Mouse (Mus musculus) cerebellum, adult (tissue): ENCODE measurements at regions not wholly inside any gene's neighbourhood (a gene's known extent, or its start where the extent isn't known, plus 50 kb on each side); places are given as distances from the start of the nearest gene placed in this dataset.

Experiments used
- ATAC-seq: cut with Nextera tagmentation; 2 replicates; pipeline ENCODE4 v1.9.2; 2017; ENCODE audit warnings: mild to moderate bottlenecking, moderate library complexity, mixed read lengths; ENCODE audit not compliant: insufficient number of reproducible peaks, low FRiP score, low TSS enrichment

DNA sequence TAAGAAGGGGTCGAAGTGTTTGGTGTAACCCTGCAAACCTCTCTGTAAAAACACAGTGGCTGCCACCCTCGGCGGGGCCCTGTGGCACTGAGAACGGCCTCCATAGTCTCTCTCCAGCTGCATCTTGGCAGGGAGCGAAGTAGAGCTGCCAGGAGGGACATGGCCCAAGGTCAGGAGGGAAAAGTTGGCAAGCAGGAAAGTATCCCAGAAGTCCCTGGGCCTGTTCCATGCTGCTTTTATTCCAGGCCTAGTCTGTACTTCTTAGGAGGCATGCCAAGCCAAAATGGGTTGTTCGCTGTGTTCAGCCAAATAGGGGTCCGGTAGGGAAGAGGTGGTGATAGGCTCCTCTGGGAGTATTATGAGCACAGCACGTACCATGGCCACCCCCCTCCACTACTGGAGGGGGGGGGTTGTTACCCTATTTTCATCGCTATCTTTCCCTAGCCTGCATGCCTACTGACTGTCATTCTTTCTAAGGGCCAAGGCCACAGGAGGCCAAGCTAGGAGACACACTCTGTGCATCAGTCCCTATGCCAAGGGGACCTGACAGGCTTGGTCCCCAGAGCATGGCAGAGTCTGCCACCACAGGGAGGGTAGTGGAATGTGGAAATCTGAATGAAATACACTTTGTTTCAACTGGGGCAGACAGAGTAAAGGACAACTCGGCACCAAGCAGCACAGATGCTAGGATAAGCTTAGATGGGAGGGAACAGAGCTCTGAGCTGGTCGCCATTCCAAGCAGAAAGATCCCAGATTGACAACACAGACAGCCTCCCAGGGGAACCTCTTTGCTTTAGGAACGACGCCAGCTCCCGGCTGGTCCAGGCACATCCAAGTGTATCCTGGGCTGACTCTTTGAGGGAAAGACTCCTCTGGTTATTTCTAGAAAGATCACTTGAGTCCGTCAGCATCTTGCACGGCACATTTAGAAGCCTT is 74.2 kb upstream of the Irf2bp2 start:
- ATAC-seq = no peak

DNA sequence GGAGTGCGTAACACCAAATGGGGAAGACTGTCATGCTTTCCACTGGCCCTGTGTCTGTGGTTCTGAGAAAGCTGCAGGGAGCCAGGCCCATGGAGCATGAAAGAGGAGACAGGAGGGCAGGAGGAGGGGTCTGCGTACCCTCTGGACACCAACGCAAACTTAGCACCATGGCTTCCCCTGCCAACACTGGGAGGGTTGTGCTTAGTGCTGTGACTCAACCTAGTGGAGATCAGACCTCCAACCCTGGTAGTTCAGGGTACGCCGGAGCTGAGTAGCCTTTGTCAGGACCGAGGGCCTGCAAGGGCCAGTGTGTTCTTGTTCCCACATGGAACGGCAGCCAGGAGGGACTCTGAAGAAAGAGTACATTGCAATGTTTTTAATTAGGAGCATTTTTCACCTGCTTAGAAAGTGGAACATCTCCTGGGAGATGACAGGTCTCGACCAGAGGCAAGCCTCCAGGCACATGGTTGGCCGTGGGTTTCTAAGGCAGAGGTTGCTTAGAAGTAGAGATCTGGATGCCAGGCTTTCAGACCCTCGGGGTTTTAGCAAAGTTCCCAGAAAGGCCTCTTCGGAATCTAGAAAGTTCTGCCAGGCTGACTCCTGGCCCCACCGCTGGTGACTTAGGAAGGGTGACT is 73.4 kb upstream of the Irf2bp2 start:
- peak; percentile 11 for ATAC-seq

GRCm38 (mm10) chr8:126666327-126667085 is 72.7 kb upstream of the Irf2bp2 start:
- peak; percentile 73 for ATAC-seq

DNA sequence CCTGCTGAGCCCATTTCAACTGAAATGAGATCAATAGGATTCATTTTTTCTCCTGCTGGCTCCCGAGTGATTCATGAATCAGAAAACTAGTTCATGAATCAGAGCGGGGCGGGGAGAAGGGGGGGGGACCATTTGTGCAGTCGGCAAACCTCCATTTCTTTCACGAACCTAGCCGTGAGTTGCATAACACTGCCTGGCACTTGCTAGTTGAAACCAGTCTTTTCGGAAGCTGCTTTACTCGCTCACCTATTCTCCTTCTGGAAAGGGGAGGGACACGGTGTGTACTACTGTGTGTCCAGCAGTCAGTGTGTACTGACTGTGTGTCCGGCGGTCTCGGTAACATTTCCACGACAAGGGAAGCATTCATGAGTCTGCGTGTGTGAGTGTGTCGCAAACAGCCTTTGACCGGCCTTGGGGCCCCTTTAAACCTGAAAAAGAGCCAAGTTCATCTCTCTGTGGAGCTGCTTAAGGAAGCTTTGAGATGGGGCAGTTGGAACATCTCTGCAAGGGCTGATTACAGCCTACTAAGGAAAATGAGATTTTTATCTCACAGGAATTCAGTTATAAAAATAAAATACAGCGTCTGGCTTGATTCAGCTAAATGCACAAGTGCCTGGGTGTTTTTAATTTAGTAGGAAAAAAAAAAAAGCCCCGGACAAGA is 71.9 kb upstream of the Irf2bp2 start:
- peak; percentile 18; the same call in 1 of the 2 replicates for ATAC-seq

- no peak for ATAC-seq
Measured at GRCm38 (mm10) chr8:126664891-126665290, 71.1 kb upstream of the Irf2bp2 start.

GRCm38 (mm10) chr8:126662797-126663784 is 69.3 kb upstream of the Irf2bp2 start:
- no peak for ATAC-seq

DNA sequence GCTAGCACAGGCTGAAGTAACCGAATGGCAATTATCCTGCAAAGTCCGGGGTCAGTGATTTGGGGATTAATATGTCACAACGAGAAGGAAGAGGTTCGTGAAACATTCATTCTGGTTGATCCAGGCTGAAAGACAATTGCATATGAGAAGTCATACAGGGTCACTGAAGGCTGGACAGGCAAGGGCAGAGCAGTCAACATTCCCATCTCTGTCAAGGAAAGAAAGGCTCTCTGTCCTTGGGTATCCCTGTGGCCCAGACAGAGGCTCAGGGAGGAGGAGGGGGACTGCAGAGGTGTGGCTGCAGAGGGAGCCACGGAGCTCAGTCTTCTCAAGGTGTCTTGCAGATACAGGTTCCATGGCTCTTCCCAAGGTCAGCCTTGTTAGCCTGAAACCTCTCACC is 68.4 kb upstream of the Irf2bp2 start:
- ATAC-seq = no peak

DNA sequence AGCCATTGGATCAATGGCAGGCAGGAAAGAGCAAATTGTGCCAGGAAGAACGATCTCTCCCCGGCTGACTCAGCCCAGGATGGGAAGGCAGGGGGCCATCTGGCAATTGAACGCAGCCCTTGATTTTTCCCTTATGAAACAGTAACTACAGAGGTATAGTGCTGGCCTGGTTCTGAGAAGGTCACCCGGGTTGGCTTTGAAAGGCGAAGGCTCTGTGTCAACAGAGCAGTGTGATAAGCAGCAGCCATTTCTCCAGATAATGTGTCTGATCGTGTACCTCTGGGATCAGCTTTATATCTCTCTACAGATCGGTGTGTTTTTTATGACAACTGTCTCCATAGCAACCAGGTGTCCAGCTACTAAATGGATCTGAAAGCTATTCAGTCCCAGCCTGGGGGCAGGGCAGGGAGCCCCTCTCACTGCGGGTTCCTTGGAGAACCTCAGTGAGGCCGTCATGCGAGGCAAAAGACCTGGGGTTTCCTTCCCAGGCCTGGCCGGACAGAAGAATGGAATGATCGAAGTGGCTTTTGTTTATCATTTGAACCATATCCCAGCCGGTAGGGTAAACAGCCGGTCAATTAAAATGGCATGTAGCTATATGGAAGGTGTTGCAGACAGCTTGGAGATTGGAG is 67.8 kb upstream of the Irf2bp2 start:
- ATAC-seq = no peak

DNA sequence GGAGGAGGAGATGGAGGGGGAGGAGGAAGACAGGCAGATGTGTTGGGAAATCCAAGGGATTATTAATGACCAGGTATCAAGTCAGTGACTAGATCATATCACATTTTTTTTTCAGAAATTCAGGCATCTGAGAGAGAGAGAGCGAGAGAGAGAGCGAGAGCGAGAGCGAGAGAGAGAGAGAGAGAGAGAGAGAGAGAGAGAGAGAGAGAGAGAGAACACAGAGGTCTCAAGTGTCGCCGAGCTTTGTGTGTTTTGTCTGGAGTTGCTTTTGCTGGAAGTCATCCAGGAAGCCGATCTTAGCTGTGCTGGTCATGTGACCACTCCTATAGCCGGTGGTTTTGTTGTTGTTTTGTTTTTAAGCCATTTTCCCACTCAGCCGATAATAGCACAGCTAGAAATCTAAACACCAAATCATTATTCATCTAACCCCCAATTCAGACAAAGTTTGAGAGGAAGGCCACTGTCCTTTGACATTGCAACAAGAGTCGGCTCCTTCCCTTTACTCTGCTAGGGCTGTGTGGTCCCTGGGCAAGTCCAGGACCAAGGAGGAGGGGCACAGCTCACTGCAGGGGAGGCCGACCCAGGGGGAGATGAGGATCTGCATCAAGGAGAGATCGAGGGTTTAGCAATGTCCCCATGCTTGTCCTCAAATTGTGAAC is 67.0 kb upstream of the Irf2bp2 start:
- no peak for ATAC-seq

DNA sequence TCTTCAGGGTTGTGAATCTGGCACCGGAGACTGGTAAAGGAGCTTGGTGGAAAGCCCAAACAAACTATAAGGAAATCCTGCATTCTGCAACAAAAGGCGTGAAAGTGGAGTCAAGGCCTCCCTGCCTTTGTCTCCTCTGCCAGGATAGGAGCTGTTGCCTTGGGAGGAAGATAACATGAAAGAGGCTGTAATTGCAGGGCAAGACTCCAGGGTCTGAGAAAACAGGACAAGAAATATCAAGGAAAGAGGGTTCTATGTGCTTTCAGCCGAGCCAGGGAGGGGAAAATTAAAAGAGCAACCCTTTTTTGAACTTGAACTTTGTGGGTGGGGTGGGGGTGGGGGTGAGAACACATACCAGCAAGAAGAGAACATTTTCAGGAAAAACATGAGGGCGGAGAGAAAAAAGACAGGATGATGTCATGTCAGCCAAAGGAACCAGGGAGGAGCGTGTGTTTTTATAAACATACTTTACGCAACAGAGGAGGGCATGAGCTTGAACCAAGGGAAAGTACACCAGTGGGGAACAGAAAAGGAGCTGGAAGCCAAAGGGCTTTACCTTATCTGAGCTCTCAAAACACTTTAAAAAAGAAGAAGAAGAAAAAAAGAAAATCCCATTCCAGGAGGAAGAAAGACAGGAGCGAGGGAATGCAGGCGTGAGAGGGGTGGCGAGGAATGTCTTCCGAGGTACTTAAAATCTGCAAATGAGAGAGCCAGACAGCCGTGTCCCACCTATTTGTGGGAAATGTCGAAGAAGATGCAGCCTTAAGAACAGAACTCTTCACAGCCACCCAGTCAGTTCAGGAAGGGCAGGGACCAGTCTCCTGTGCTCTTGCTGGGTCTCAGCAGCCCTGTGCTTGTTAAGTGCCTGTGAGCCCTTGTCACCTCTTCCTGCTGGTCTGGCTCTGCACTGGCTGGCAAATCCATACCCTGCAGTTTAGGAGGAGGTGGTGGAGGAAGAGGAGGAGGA is 66.2 kb upstream of the Irf2bp2 start:
- ATAC-seq = no peak

GRCm38 (mm10) chr8:126657546-126657945 is 63.8 kb upstream of the Irf2bp2 start:
- no peak for ATAC-seq

GRCm38 (mm10) chr8:126656554-126657260 is 62.9 kb upstream of the Irf2bp2 start:
- ATAC-seq = no peak

GRCm38 (mm10) chr8:126655565-126655964 is 61.8 kb upstream of the Irf2bp2 start:
- no peak for ATAC-seq

DNA sequence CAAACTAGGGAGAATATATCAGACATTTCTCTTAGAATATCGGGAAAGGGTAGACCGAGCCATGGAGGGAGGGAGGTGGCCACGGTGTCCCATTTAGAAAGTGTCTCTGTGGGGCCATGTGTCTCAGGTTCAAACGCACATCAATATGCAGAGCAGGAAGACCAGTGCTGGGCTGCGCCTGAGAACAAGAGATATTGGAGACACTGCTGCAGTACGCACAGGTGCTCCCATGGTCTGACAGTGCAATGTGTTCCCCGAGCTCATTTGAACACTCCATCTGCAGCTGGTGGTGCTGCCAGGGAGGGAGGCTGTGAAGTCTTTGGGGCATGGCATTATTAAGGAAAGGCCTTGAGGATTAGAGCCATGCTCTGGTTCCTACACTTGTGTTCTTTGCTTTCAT is 60.6 kb upstream of the Irf2bp2 start:
- no peak for ATAC-seq

- ATAC-seq = no peak
Measured at GRCm38 (mm10) chr8:126652151-126652550, 58.4 kb upstream of the Irf2bp2 start.

- no peak for ATAC-seq
Measured at GRCm38 (mm10) chr8:126650945-126651344, 57.2 kb upstream of the Irf2bp2 start.

- no peak for ATAC-seq
Measured at GRCm38 (mm10) chr8:126649305-126649704, 55.5 kb upstream of the Irf2bp2 start.
